In the genomic region with DNA sequence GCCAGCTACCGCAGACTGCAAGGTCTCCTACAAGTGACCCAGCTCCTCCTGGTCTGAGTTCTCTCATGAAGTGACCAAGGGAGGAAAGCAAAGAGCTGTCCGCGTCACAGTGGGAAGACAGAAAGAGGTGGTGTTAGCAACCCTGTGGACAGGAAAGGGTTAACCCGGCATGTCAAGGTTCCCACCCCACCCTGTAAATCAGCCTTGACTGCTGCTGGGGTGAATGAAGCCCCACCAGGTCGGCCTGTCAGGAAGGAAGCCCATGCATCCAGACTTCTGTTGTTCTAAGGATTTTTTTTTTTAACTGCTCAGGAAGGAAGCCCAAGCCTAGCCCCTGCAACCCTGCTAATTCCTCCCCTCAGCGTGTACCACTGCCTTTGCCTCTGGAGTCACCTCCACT, we compare ENCODE assay signal across 11 mouse cellular contexts. TPM values are rescaled to one million over a fixed set of nuclear protein-coding genes. Genes with fewer than 3 reads are reported as not detected.
DNase-seq lines count a peak whose midpoint lies in the region.
"Had no signal": no experiment of that assay in that cellular context is flagged by ENCODE, and none has a peak within 500 bp of the region (broad histone marks: within the 10 kb centered on the region; RNA-seq: fewer than 3 reads in every experiment).

No protein-coding gene starts in this region.

- H3K4me1 ChIP-seq in forebrain, embryonic 10.5 days: peaks cover 52% of the 10 kb centered on the region

- no peaks in the 10 kb centered on the region for H3K36me3 ChIP-seq in forebrain, embryonic 10.5 days (replicated peaks)

- 49% methylated on average over 6 of the region's 6 CpGs for WGBS in forebrain, embryonic 10.5 days

- DNase-seq in adrenal gland, adult 8-10 months: peak; percentile 5
- DNase-seq in adrenal gland, adult 18-20 months (ENCODE audit: low spot score in 2 of 2): no peak
- DNase-seq in kidney, postnatal 25 days: peak; percentile 8 to 48
- no peak for DNase-seq in kidney, adult 8-10 months
- DNase-seq in thymus, postnatal 14 days: peak; percentile 20
- DNase-seq in thymus, postnatal 36 days: no peak
- no peak for DNase-seq in forebrain, embryonic 10.5 days (ENCODE audit: extremely low spot score, low spot score)
- no peak for DNase-seq in right cerebral cortex, postnatal 4 days
- DNase-seq: cerebellum, postnatal 36 days; lung, postnatal 14 days had no signal

- H3K27me3 ChIP-seq in forebrain, embryonic 10.5 days (ENCODE audit: poor library complexity, severe bottlenecking): peaks cover 99% of the 10 kb centered on the region

- H3K9me3 ChIP-seq in forebrain, embryonic 10.5 days: no peaks in the 10 kb centered on the region

- no peak overlapping the region for H3K4me3 ChIP-seq in forebrain, embryonic 10.5 days
- H3K4me3 ChIP-seq: layer of hippocampus, adult 2 months had no signal

- no peak overlapping the region for H3K27ac ChIP-seq in forebrain, embryonic 10.5 days
- H3K27ac ChIP-seq: layer of hippocampus, adult 2 months had no signal

RNA-seq across cellular contexts. Expression of a gene that starts 16.9 kb away (rescaled TPM):
- 100 to 1,000 TPM in 3 of 4 experiments, 10 to 100 TPM in 1; 95.3 to 135 (median 115) TPM for total RNA-seq in adrenal gland, adult 8-10 months (2022)
- 10 to 100 TPM; 61.6 to 80.0 TPM for total RNA-seq in adrenal gland, adult 18-20 months (2021)
- 94.3 and 98.2 TPM in 2 replicates for polyA plus RNA-seq in forebrain, embryonic 10.5 days (2016; fragmentation: Nextera tagmentation; extraction: Ambion mirVana)

Comparison
In these comparisons a context has a peak if more than half of its experiments do, and no peak if none do; other contexts are left out.
1. DNase-seq: peak in adrenal gland, adult 8-10 months (single experiment), kidney, postnatal 25 days (2 of 2) and thymus, postnatal 14 days (single experiment); none in adrenal gland, adult 18-20 months (0 of 2), kidney, adult 8-10 months (0 of 2), thymus, postnatal 36 days (0 of 2), forebrain, embryonic 10.5 days (single experiment) and right cerebral cortex, postnatal 4 days (single experiment).